Mouse (Mus musculus) Patski (cell line): ENCODE data around the gene Olfr1189. TPM values are rescaled to one million over a fixed set of nuclear protein-coding genes. Genes with fewer than 3 reads are reported as not detected.
"Not testable (repeated sequence)": the region's sequence is repeated elsewhere in the genome, so short reads cannot be mapped to it uniquely, and the experiment has no call there.

ENCODE experiments used
- ATAC-seq: fragments of 100-300 bp; one replicate; pipeline ENCODE4 v1.8.0; 2021
- CTCF ChIA-PET: fragments of 350-600 bp; sonication (Branson Sonifier 250); formaldehyde crosslinking; loops from one replicate; lab custom pipeline; 2022; ENCODE audit warnings: inconsistent platforms; lab: Charles Lee
- POLR2A ChIA-PET: fragments of 350-600 bp; sonication (Branson Sonifier 250); formaldehyde crosslinking; loops from one replicate; lab custom pipeline; 2022; ENCODE audit warnings: antibody characterized with exemption, inconsistent platforms; lab: Charles Lee
- DNase-seq: peaks from one replicate; pipeline ENCODE4 v3.0.0-alpha.2; 2011; ENCODE audit warnings: low read depth, low spot score
- H3K27me3 ChIP-seq: fragments of 371-371 bp; one replicate; pipeline ENCODE4 v1.5.1; 2021
- CTCF ChIP-seq: fragments of 100-300 bp; IDR thresholded peaks from one replicate; pipeline ENCODE4 v1.5.1; 2021
- in situ Hi-C: fragments of 300-500 bp; cut with MboI; formaldehyde crosslinking; loops from 3 replicates; pipeline ENCODE4 v1.11.1; 2018; ENCODE audit warnings: low pct_unique_long_range_greater_than_20kb, mixed read lengths
- polyA plus RNA-seq: library from polyadenylated mRNA; unstranded; gene quantifications from one replicate; pipeline ENCODE4 v1.2.3, GENCODE M21; 2021

Gene Olfr1189
- not detected for polyA plus RNA-seq

GRCm38 (mm10) chr2:88586154-88586553, at the start of gene Olfr1189:
Gene Olfr1189, plus strand, starts transcription at chr2:88586454.
- CTCF ChIA-PET: no interaction called here
- TF ChIP-seq CTCF: no peak
- ATAC-seq (no peak), DNase-seq (no peak)
- in situ Hi-C loops: no loop called here
- no peaks in the 10 kb centered on the region for H3K27me3 ChIP-seq
- POLR2A ChIA-PET: no interaction called here

- in situ Hi-C loops: no loop called here
- no peaks in the 10 kb centered on the region for H3K27me3 ChIP-seq
- CTCF ChIA-PET: no interaction called here
- DNase-seq: no peak
- no peak for ATAC-seq
- POLR2A ChIA-PET: no interaction called here
- no peak for TF ChIP-seq CTCF
Measured at GRCm38 (mm10) chr2:88556635-88557034, 29.6 kb upstream of the Olfr1189 start, which contains the start of gene Olfr1188. Gene Olfr1188, plus strand, starts transcription at chr2:88556935.

GRCm38 (mm10) chr2:88572696-88573095, 13.6 kb upstream of the Olfr1189 start:
- DNase-seq, CTCF ChIA-PET, H3K27me3 ChIP-seq, ATAC-seq, in situ Hi-C loops, POLR2A ChIA-PET: not testable (repeated sequence)

GRCm38 (mm10) chr2:88640242-88640641, 54.0 kb downstream of the Olfr1189 start, which contains the start of gene Olfr1191-ps1:
Gene Olfr1191-ps1, plus strand, starts transcription at chr2:88640542.
- DNase-seq, in situ Hi-C loops, ATAC-seq, POLR2A ChIA-PET, H3K27me3 ChIP-seq, CTCF ChIA-PET: not testable (repeated sequence)

Other genes starting within 250 kb of the Olfr1189 start
- not detected for gene Olfr1176, start 249.7 kb upstream of the Olfr1189 start, polyA plus RNA-seq
- gene Olfr1177-ps, start 240.0 kb upstream of the Olfr1189 start, polyA plus RNA-seq: not detected
- gene Olfr1178, start 199.4 kb upstream of the Olfr1189 start, polyA plus RNA-seq: not detected
- gene Olfr1179, start 180.0 kb upstream of the Olfr1189 start, polyA plus RNA-seq: not detected
- not detected for gene Olfr1180, start 167.3 kb upstream of the Olfr1189 start, polyA plus RNA-seq
- not detected for gene Olfr1181, start 160.3 kb upstream of the Olfr1189 start, polyA plus RNA-seq
- not detected for gene Gm13757, start 137.3 kb upstream of the Olfr1189 start, polyA plus RNA-seq
- not detected for gene Olfr1183, start 131.6 kb upstream of the Olfr1189 start, polyA plus RNA-seq
- gene Olfr1184, start 102.9 kb upstream of the Olfr1189 start, polyA plus RNA-seq: not detected
- not detected for gene Olfr1185-ps1, start 93.1 kb upstream of the Olfr1189 start, polyA plus RNA-seq
- gene Olfr1186, start 67.9 kb upstream of the Olfr1189 start, polyA plus RNA-seq: not detected
- not detected for gene Olfr1188, start 29.5 kb upstream of the Olfr1189 start, polyA plus RNA-seq
- not detected for gene Olfr1191-ps1, start 54.1 kb downstream of the Olfr1189 start, polyA plus RNA-seq
- not detected for gene Olfr1192-ps1, start 62.1 kb downstream of the Olfr1189 start, polyA plus RNA-seq
- gene Olfr1193, start 89.2 kb downstream of the Olfr1189 start, polyA plus RNA-seq: not detected
- gene Olfr1195, start 102.7 kb downstream of the Olfr1189 start, polyA plus RNA-seq: not detected
- not detected for gene Olfr1196, start 118.1 kb downstream of the Olfr1189 start, polyA plus RNA-seq
- gene Olfr1197, start 145.9 kb downstream of the Olfr1189 start, polyA plus RNA-seq: not detected
- not detected for gene Olfr1198, start 164.9 kb downstream of the Olfr1189 start, polyA plus RNA-seq
- not detected for gene Olfr1199, start 174.0 kb downstream of the Olfr1189 start, polyA plus RNA-seq
- gene Olfr1200, start 184.0 kb downstream of the Olfr1189 start, polyA plus RNA-seq: not detected
- not detected for gene Olfr1201, start 206.6 kb downstream of the Olfr1189 start, polyA plus RNA-seq
- not detected for gene Olfr1202, start 228.0 kb downstream of the Olfr1189 start, polyA plus RNA-seq
- gene Olfr1205, start 243.3 kb downstream of the Olfr1189 start, polyA plus RNA-seq: not detected